Mouse (Mus musculus) MEL-GATA-1-ER (cell line): ENCODE data around the gene Ap2b1.

Source experiments
- DNase-seq: peaks from one replicate; pipeline ENCODE4 v3.0.0-alpha.2; 2012; ENCODE audit warnings: low read depth; ENCODE audit errors: extremely low read depth

The Ap2b1 gene

DNA sequence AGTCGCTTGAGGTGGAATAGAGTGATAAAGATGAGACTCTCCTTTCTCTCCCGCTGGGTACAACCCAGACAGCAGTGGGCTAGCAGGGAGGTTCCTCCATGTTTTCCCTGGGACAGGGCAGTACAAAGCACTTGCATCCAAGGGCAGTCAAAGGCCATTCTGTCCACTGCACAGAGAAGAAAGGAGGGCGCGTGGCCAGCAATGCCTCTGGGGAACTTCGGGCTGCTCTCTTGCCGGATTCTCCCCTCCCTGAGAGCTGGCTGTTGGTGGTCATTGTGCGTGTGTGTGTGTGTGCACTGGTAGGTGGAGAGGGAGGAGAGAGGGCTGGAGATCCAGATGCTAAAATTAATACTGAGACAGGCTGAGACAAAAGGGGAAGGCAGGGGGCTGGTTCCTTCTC is 142.4 kb downstream of the Ap2b1 start:
- DNase-seq, result no peak

DNA sequence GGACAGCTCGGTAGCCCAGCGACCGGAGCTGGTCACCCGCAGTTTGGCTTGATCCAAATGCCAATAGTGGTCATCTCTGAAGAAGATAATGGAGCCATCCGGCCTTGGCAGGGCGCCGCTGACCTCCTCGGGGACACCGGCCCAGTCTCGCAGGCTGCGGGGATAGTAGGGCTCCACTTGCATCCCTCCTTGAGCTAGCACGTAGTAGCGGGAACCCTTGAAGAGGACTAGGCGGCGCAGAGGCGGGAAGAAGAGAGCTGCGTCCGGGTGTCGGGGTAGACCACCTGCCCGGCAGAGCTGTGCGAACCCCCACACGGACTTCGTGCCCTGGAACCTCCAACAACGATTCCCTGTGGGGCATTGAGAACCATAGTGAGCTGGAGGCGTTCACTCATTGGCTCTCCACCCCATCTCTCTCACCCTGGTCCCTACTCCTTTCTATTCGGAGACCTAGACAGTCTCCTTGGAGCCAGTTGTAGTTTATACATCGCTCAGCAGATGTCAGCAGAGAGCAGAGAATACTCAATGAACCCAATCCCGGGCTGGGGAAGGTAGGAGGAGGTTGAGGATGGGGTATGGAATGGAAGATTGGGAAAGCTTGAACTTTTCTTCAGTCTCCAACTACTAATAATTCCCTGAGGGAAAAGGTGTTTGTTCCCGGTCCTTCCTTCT is 143.9 kb downstream of the Ap2b1 start:
- no peak for DNase-seq

DNA sequence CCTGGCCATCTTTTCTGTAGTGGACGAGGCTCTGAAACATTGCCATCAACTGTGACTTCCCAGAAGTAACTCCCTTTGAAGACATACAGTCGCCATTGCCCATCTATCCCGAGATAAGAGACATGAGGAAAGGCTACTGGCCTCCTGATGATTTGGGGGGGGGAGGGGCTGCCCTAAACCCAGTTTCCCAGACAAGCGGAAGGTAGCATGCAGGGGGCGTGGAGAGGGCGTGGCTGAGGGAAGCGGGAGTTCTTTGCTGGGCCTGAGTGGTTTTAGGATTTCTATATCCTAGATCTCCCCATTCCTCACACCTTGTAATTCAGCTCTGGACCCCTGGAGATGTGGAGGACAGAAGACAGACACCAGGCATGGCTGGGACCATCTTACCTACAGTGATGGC is 145.0 kb downstream of the Ap2b1 start:
- DNase-seq, result no peak

DNA sequence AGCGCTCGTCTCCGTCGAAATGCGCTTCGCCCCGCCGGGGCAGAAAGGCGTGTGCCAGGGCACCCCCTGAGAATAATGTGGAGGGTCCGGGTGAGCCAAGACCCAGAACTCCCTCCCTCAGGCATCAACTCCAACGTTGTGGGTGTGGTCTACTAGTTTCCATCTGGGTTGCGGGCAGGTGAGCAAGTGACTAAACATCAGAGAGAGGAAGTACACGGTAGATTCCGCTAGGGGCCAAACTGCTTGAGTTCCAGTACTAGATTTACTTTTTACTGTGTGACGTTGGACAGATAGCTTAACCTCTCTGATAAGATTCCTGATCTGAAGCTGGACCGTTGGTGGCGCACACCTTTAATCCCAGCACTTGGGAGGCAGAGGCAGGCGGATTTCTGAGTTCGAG is 146.2 kb downstream of the Ap2b1 start:
- DNase-seq, result no peak

DNA sequence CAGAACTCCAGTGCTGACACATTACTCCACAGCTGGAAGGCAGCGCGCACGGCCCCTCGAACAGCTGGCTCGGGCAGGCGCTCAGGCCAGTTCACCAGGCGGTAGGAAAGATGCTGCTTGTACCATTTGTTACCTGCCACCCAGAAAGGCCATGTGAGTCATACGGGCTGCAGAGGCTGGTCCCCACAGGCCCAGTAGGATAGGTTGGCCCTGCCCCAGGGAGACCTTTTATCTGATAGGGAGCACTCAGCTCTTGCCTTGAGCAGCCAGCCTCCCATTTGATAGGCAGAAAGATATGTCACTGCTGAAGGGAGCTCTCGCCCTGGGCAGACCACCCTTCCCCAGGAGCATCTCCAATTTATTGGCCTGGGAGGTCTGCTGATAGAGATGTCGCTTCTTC is 148.8 kb downstream of the Ap2b1 start:
- DNase-seq, result no peak

DNA sequence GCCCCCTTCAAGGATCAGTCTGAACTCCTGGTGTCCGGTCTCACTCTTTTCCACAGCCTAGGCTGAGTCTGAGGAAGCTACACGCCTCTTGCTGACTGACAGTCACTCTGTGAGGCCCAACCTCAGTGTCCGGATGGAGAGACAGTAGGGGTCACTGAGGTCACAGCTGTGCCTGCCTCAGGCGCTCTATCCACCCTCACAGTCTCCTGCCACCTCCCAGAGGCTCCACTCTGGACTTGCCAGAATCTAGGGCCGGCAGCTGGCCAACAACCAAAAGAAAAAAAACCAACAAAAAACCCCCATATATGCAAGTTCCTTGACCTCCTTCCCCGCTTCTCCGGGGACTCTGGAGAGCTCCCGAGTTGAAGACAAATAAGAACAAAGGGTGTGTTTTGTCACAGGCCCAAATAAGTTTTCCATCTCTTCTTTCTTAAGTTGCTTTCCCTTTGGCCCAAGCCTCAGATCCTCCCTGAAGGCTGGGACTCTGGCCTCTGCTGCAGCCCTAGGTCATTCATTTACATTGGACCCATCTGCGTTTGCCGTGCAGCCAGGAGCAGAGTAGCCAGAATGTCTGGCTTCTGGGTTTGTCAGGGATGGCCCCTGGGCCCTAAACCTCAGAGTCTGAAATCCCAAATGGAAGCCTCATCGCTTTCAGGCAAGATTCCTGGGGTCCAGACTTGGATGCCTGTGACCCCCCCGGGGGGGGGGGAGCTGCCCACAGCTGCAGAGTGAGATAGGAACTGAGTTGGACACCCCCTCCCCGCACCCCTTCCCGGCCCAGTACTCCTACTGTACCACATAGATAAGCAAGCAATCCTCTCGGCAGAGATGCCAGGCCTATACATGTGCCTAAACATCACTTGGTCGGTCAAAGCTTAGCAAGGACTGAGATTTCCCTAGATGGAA is 149.4 kb downstream of the Ap2b1 start:
- no peak for DNase-seq

DNA sequence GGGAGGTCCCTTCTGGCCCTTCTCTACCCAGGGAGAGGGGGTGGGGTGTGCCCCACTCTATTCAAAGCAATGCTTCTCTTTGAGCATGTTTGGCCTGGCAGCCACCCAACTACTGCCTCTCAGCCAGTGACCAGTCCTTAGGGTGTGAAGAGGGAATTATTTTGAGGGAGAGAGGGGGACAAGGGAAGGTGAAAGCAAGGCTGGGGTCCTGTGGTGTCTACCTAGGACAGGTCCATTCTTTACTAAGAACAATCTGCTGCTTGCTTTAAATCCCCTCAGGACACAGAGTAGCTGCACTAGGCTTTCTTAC is 150.1 kb downstream of the Ap2b1 start:
- DNase-seq, result no peak

DNA sequence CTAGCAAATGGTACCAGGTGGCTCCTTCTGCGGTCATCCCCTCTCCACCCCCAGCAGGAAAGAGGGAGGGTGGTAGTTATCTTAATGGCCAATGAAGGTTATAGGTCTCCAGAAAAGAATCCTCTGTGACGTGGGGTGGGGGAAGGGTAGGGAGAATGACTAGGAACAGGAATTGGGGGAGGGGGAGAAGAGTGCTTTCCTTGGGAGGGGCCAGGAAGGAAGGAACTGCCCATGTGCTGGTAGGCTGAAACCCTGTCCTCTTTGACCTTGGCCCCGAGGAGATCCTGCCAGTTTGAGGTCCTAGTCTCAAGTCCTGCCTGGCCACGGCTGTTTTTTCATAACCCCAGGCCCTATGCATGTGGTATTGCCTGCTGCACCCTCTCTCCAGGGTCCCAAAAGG is 150.5 kb downstream of the Ap2b1 start:
- DNase-seq, result no peak

DNA sequence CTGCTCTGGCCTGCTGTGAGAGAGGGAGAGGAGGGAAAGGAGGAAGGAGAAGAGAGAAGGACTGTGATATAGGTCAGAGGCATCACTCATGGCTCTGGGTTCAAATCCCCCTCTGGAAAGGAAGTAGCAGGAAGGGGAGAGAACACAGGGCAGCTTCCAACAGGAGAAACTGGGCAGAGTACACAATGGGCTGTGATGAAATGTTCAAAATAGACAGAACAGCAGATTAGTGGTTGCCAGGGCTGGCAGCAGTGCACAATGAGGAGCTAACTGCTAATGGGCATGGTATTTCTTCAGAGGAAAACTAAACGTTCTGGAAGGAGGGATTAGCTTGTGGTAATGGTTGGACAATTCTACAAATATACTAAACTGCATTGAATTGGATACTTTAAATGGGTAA is 151.7 kb downstream of the Ap2b1 start:
- DNase-seq, result no peak

DNA sequence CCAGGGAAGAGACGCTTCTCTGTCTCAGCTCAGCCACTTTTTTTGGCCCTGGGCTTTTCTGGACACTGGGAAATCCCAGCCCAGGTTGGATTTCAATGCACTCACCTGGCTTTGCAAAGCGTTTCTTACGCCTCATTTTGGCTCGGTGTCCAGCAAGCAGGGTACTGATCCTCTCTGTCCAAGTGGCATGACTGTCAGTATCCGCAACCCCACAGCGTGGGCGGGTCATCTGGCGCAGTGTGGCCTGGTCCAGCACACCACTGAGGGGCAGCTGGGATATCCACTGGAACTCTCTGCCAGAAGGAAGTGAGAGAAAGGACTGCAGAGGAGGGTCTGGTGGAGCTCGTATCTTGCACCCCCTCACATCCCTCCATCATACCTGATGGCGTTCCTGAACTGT is 152.5 kb downstream of the Ap2b1 start:
- DNase-seq, result no peak

DNA sequence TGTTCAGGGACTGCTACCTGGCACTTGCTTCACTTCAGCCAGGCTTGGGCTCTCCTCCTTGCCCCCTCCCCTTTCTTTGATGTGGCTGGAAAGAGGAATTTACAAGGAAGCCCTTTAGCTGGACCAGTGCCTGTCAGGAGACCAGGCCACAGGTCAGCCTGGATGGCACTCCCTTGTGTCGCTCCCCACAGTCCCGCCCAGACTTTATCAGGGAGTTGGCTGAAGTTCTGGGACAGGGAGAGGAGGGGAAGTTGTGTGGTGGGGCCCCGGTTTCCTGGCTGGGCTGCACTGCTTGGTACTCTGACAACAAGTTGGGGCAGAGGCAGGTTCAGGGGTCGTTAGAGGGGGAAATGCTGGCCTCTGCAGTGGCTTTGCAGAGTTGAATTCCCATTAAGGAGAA is 155.7 kb downstream of the Ap2b1 start:
- DNase-seq, result no peak
